Mouse (Mus musculus) MEL (cell line): ENCODE measurements around the gene Wdr54. TPM values are rescaled to one million over a fixed set of nuclear protein-coding genes. Genes with fewer than 3 reads are reported as not detected.

ENCODE experiments used
- DNase-seq: peaks from one replicate; pipeline ENCODE4 v3.0.0; 2011; ENCODE audit warnings: low read depth, low spot score
- H3K27ac ChIP-seq: 2 replicates; pipeline ENCODE4 v1.5.1; 2012; ENCODE audit warnings: low read depth, mild to moderate bottlenecking, control low read depth, low read length, moderate library complexity; ENCODE audit not compliant: control insufficient read depth
- H3K27me3 ChIP-seq, 2 experiments: fragments of 150-350 bp in 1 of 2; sonication (generic) in 1 of 2; 2 replicates each; pipeline ENCODE4 v1.6.1; 2012; ENCODE audit warnings: low read length in 2 of 2, mild to moderate bottlenecking in 2 of 2, improper control_type of control experiment in 1 of 2, moderate library complexity in 1 of 2; ENCODE audit not compliant: insufficient read depth in 2 of 2, control insufficient read depth in 1 of 2
- H3K36me3 ChIP-seq, 2 experiments: 2 replicates each; pipeline ENCODE4 v1.6.1; 2012 to 2014; ENCODE audit warnings: low read length in 2 of 2, improper control_type of control experiment in 1 of 2, inconsistent platforms in 1 of 2, mild to moderate bottlenecking in 1 of 2; ENCODE audit not compliant: insufficient read depth in 2 of 2, control insufficient read depth in 1 of 2
- H3K4me1 ChIP-seq, 2 experiments: fragments of 150-350 bp in 1 of 2; sonication (generic) in 1 of 2; 2 replicates each; pipeline ENCODE4 v1.6.1; 2012; ENCODE audit warnings: low read length in 2 of 2, improper control_type of control experiment in 1 of 2, mild to moderate bottlenecking in 1 of 2; ENCODE audit not compliant: insufficient read depth in 2 of 2, control insufficient read depth in 1 of 2
- H3K4me3 ChIP-seq, 2 experiments: fragments of 150-350 bp in 1 of 2; sonication (generic) in 1 of 2; 2 replicates each; pipeline ENCODE4 v1.5.1; 2012; ENCODE audit warnings: low read depth in 2 of 2, low read length in 2 of 2, mild to moderate bottlenecking in 2 of 2, moderate library complexity in 2 of 2, control low read depth in 1 of 2, improper control_type of control experiment in 1 of 2; ENCODE audit not compliant: control insufficient read depth in 1 of 2, insufficient read depth in 1 of 2
- H3K79me2 ChIP-seq: 2 replicates; pipeline ENCODE4 v1.6.1; 2012; ENCODE audit warnings: mild to moderate bottlenecking, low read length, moderate library complexity; ENCODE audit not compliant: control insufficient read depth, poor library complexity, insufficient read depth
- H3K9ac ChIP-seq: 2 replicates; pipeline ENCODE4 v1.6.1; 2012; ENCODE audit warnings: low read depth, mild to moderate bottlenecking, control low read depth, low read length, moderate library complexity; ENCODE audit not compliant: control insufficient read depth, poor library complexity, severe bottlenecking
- H3K9me3 ChIP-seq: fragments of 150-350 bp; sonication (generic); replicated peaks from 2 replicates; pipeline ENCODE4 v1.6.1; 2012; ENCODE audit warnings: mild to moderate bottlenecking, low read length, improper control_type of control experiment, moderate library complexity; ENCODE audit not compliant: insufficient read depth
- BHLHE40 ChIP-seq: IDR thresholded peaks from 2 replicates; pipeline ENCODE4 v1.6.1; 2012; ENCODE audit warnings: low read depth, mild to moderate bottlenecking, inconsistent platforms, low read length, improper control_type of control experiment, borderline replicate concordance
- CHD1 ChIP-seq: IDR thresholded peaks from 2 replicates; pipeline ENCODE4 v1.6.1; 2012; ENCODE audit warnings: low read depth, mild to moderate bottlenecking, inconsistent platforms, low read length, improper control_type of control experiment
- CHD2 ChIP-seq: IDR thresholded peaks from 2 replicates; pipeline ENCODE4 v1.6.1; 2011; ENCODE audit warnings: low read length, improper control_type of control experiment
- CTCF ChIP-seq, 3 experiments: IDR thresholded peaks in 2 of 3; conservative IDR thresholded peaks in 1 of 3; 2 replicates each; pipeline ENCODE4 v1.5.1; 2011 to 2012; ENCODE audit warnings: low read length in 3 of 3, low read depth in 2 of 3, mild to moderate bottlenecking in 2 of 3, improper control_type of control experiment in 1 of 3, inconsistent platforms in 1 of 3, mixed read lengths in 1 of 3, moderate library complexity in 1 of 3; ENCODE audit not compliant: control insufficient read depth in 1 of 3, insufficient read depth in 1 of 3, poor library complexity in 1 of 3, severe bottlenecking in 1 of 3
- EP300 ChIP-seq, 2 experiments: IDR thresholded peaks; 2 replicates each; pipeline ENCODE4 v1.6.1; 2011; ENCODE audit warnings: improper control_type of control experiment in 2 of 2, low read length in 2 of 2, low read depth in 1 of 2, mild to moderate bottlenecking in 1 of 2
- GABPA ChIP-seq: IDR thresholded peaks from 2 replicates; pipeline ENCODE4 v1.6.1; 2012; ENCODE audit warnings: low read depth, mild to moderate bottlenecking, inconsistent platforms, low read length, improper control_type of control experiment, moderate library complexity
- KAT2A ChIP-seq: conservative IDR thresholded peaks from 2 replicates; pipeline ENCODE4 v1.6.1; 2012; ENCODE audit warnings: low read depth, low read length, improper control_type of control experiment, inconsistent platforms
- MEF2A ChIP-seq: IDR thresholded peaks from 2 replicates; pipeline ENCODE4 v1.6.1; 2014; ENCODE audit warnings: low read depth, mild to moderate bottlenecking, inconsistent platforms, low read length, improper control_type of control experiment; ENCODE audit not compliant: poor library complexity, insufficient replicate concordance, severe bottlenecking; ENCODE audit errors: extremely low read depth
- MXI1 ChIP-seq: IDR thresholded peaks from 2 replicates; pipeline ENCODE4 v1.6.1; 2011; ENCODE audit warnings: mild to moderate bottlenecking, low read depth, low read length, improper control_type of control experiment
- MYB ChIP-seq: IDR thresholded peaks from 2 replicates; pipeline ENCODE4 v1.6.1; 2011; ENCODE audit warnings: mild to moderate bottlenecking, low read depth, low read length, improper control_type of control experiment
- MYC ChIP-seq: IDR thresholded peaks from 2 replicates; pipeline ENCODE4 v1.6.1; 2011; ENCODE audit warnings: low read depth, mild to moderate bottlenecking, low read length, improper control_type of control experiment, moderate library complexity
- NRF1 ChIP-seq: IDR thresholded peaks from 2 replicates; pipeline ENCODE4 v1.6.1; 2014; ENCODE audit warnings: low read depth, mild to moderate bottlenecking, inconsistent platforms, low read length, improper control_type of control experiment, moderate library complexity; ENCODE audit not compliant: poor library complexity, insufficient read depth, severe bottlenecking
- POLR2A ChIP-seq, 2 experiments: IDR thresholded peaks; 2 replicates each; pipeline ENCODE4 v1.6.1; 2011 to 2012; ENCODE audit warnings: low read length in 2 of 2, mild to moderate bottlenecking in 2 of 2, control low read depth in 1 of 2, improper control_type of control experiment in 1 of 2, low read depth in 1 of 2, moderate library complexity in 1 of 2; ENCODE audit not compliant: control insufficient read depth in 1 of 2, insufficient read depth in 1 of 2, poor library complexity in 1 of 2
- POLR2AphosphoS2 ChIP-seq: IDR thresholded peaks from 2 replicates; pipeline ENCODE4 v1.6.1; 2011; ENCODE audit warnings: low read length, improper control_type of control experiment
- POLR2AphosphoS5 ChIP-seq: IDR thresholded peaks from 2 replicates; pipeline ENCODE4 v1.6.1; 2012; ENCODE audit warnings: low read depth, borderline replicate concordance, mild to moderate bottlenecking, inconsistent platforms, low read length, moderate library complexity, mixed read lengths
- RAD21 ChIP-seq: IDR thresholded peaks from 2 replicates; pipeline ENCODE4 v1.6.1; 2011; ENCODE audit warnings: mild to moderate bottlenecking, low read depth, low read length, improper control_type of control experiment
- RCOR1 ChIP-seq: IDR thresholded peaks from 2 replicates; pipeline ENCODE4 v1.6.1; 2012; ENCODE audit warnings: low read depth, mild to moderate bottlenecking, inconsistent platforms, low read length, improper control_type of control experiment
- SIN3A ChIP-seq: IDR thresholded peaks from 2 replicates; pipeline ENCODE4 v1.6.1; 2012; ENCODE audit warnings: low read length, improper control_type of control experiment, inconsistent platforms
- SMC3 ChIP-seq: IDR thresholded peaks from 2 replicates; pipeline ENCODE4 v1.6.1; 2011; ENCODE audit warnings: low read depth, low read length, improper control_type of control experiment
- TBP ChIP-seq: IDR thresholded peaks from 2 replicates; pipeline ENCODE4 v1.8.0; 2011; ENCODE audit warnings: low read depth, low read length, improper control_type of control experiment
- TCF12 ChIP-seq: IDR thresholded peaks from 2 replicates; pipeline ENCODE4 v1.6.1; 2014; ENCODE audit warnings: low read depth, mild to moderate bottlenecking, inconsistent platforms, low read length, improper control_type of control experiment, moderate library complexity
- UBTF ChIP-seq: IDR thresholded peaks from 2 replicates; pipeline ENCODE4 v1.6.1; 2012; ENCODE audit warnings: low read depth, mild to moderate bottlenecking, inconsistent platforms, low read length, improper control_type of control experiment, moderate library complexity, borderline replicate concordance; ENCODE audit not compliant: insufficient read depth
- USF2 ChIP-seq, 2 experiments: IDR thresholded peaks; 2 replicates each; pipeline ENCODE4 v1.6.1; 2011 to 2012; ENCODE audit warnings: improper control_type of control experiment in 2 of 2, low read length in 2 of 2, borderline replicate concordance in 1 of 2, inconsistent platforms in 1 of 2, low read depth in 1 of 2, mild to moderate bottlenecking in 1 of 2; ENCODE audit not compliant: insufficient read depth in 1 of 2
- ZC3H11A ChIP-seq: IDR thresholded peaks from 2 replicates; pipeline ENCODE4 v1.6.1; 2012; ENCODE audit warnings: low read depth, mild to moderate bottlenecking, inconsistent platforms, low read length, improper control_type of control experiment
- ZKSCAN1 ChIP-seq: IDR thresholded peaks from 2 replicates; pipeline ENCODE4 v1.6.1; 2012; ENCODE audit warnings: low read depth, mild to moderate bottlenecking, inconsistent platforms, low read length, improper control_type of control experiment, moderate library complexity
- ZMIZ1 ChIP-seq: IDR thresholded peaks from 2 replicates; pipeline ENCODE4 v1.6.1; 2012; ENCODE audit warnings: low read depth, mild to moderate bottlenecking, inconsistent platforms, low read length, improper control_type of control experiment, moderate library complexity
- polyA plus RNA-seq, 2 experiments: library from polyadenylated mRNA; stranded (reverse) in 1 of 2; unstranded in 1 of 2; fragments of >175 nt in 1 of 2; fragments of >200 nt in 1 of 2; gene quantifications; 2 replicates each; pipeline versions ENCODE4 v1.2.1 to v1.2.4; 2012; ENCODE audit warnings: low replicate concordance in 2 of 2, low read depth in 1 of 2; ENCODE audit not compliant: insufficient read length in 2 of 2, insufficient read depth in 1 of 2, missing spikeins in 1 of 2
- total RNA-seq: library from RNA; depleted of rRNA; stranded (reverse); fragments of 300-350 nt; gene quantifications from 2 replicates; pipeline ENCODE4 v1.2.3, GENCODE M21; 2012

Gene Wdr54
- total and polyA plus RNA-seq, 3 experiments = 3.2 to 4.6 TPM; not detected in 1

- Histone ChIP-seq H3K79me2 (peaks cover 20% of the 10 kb centered on the region), H3K27ac (peak within 1 kb of the TSS; percentile 81), H3K9ac (peak within 1 kb of the TSS; percentile 92), H3K27me3 (no peaks in the 10 kb centered on the region), H3K9me3 (no peaks in the 10 kb centered on the region), H3K36me3 (peaks cover 0 to 18% of the 10 kb centered on the region in 2 experiments; a peak in 2 of 4 replicates), H3K4me3 (peak within 1 kb of the TSS; percentile 76 to 96), H3K4me1 (peaks cover 0 to 11% of the 10 kb centered on the region in 2 experiments; a peak in 2 of 4 replicates)
- no peak for DNase-seq
- TF ChIP-seq ZC3H11A (peak; percentile 1; the same call in 1 of the 2 replicates), RAD21 (no peak), SIN3A (no peak), MYC (no peak), KAT2A (no peak), POLR2AphosphoS2 (no peak), TBP (no peak), NRF1 (no peak), CHD2 (no peak; the same call in 1 of the 2 replicates), CHD1 (peak; percentile 60; the same call in 1 of the 2 replicates), MYB (no peak), EP300 (IDR thresholded peaks at IDR 0.05; ENCODE audit: low read depth in 1 of 2, low read length in 2 of 2) (no peak), CTCF (IDR thresholded peaks at IDR 0.05 in 2 of 3, conservative IDR thresholded peaks at IDR 0.05 in 1 of 3; ENCODE audit: control insufficient read depth in 1 of 3, insufficient read depth in 1 of 3, low read depth in 2 of 3, low read length in 3 of 3, poor library complexity in 1 of 3, severe bottlenecking in 1 of 3) (no peak), TCF12 (no peak), SMC3 (no peak), ZMIZ1 (0 out of 2 replicates have a peak, but pooled peaks have one; percentile 33), BHLHE40 (no peak)
Observed at GRCm38 (mm10) chr6:83125331-83125730, 30.9 kb downstream of the Wdr54 start, which contains the start of gene Ino80b. Gene Ino80b, minus strand, starts transcription at chr6:83125431.

- peaks cover 0 to 15% of the 10 kb centered on the region in 2 experiments; a peak in 3 of 4 replicates for H3K4me1 ChIP-seq
- DNase-seq = peak; percentile 98
- peaks cover 22% of the 10 kb centered on the region for H3K79me2 ChIP-seq
- H3K27me3 ChIP-seq = no peaks in the 10 kb centered on the region
- peak overlapping the region; percentile 76 to 96 for H3K4me3 ChIP-seq
- H3K36me3 ChIP-seq = peaks cover 0 to 18% of the 10 kb centered on the region in 2 experiments; a peak in 2 of 4 replicates
- H3K27ac ChIP-seq = peak overlapping the region; percentile 81
- peak overlapping the region; percentile 92 for H3K9ac ChIP-seq
- H3K9me3 ChIP-seq = no peaks in the 10 kb centered on the region
- TF ChIP-seq POLR2A (IDR thresholded peaks at IDR 0.05; ENCODE audit: control insufficient read depth in 1 of 2, insufficient read depth in 1 of 2, low read depth in 1 of 2, low read length in 2 of 2, poor library complexity in 1 of 2) (peak; percentile 84 to 91), MEF2A (no peak), POLR2AphosphoS5 (0 out of 2 replicates have a peak, but pooled peaks have one; percentile 15), ZMIZ1 (no peak), UBTF (no peak), USF2 (IDR thresholded peaks at IDR 0.05; ENCODE audit: borderline replicate concordance in 1 of 2, insufficient read depth in 1 of 2, low read depth in 1 of 2, low read length in 2 of 2) (no peak), MYC (peak; percentile 94), NRF1 (no peak), ZKSCAN1 (no peak), KAT2A (peak; percentile 65; the same call in 1 of the 2 replicates), CTCF (IDR thresholded peaks at IDR 0.05 in 2 of 3, conservative IDR thresholded peaks at IDR 0.05 in 1 of 3; ENCODE audit: control insufficient read depth in 1 of 3, insufficient read depth in 1 of 3, low read depth in 2 of 3, low read length in 3 of 3, poor library complexity in 1 of 3, severe bottlenecking in 1 of 3) (0 out of 6 replicates have a peak, but pooled peaks of 1 of the 3 experiments have one; percentile 4), RCOR1 (no peak), RAD21 (no peak), CHD2 (no peak), MXI1 (peak; percentile 95), BHLHE40 (no peak), TBP (peak; percentile 95), SMC3 (no peak), POLR2AphosphoS2 (peak; percentile 73; the same call in 1 of the 2 replicates), SIN3A (peak; percentile 98), GABPA (no peak)
Observed at GRCm38 (mm10) chr6:83124851-83125312, 31.3 kb downstream of the Wdr54 start.
